Mouse (Mus musculus) heart, adult 2 months (tissue): ENCODE results near the gene Ogdh.

Experiments used
- CTCF ChIP-seq: fragments of 200-600 bp; IDR thresholded peaks from 2 replicates; pipeline ENCODE4 v1.8.1; 2022; ENCODE audit warnings: antibody characterized with exemption, mild to moderate bottlenecking, moderate library complexity
- EP300 ChIP-seq: fragments of 200-500 bp; IDR thresholded peaks from 2 replicates; pipeline ENCODE4 v1.6.1; 2011; ENCODE audit warnings: low read depth, low read length, control low read depth; ENCODE audit not compliant: insufficient read depth
- POLR2A ChIP-seq: fragments of 200-500 bp; IDR thresholded peaks from 2 replicates; pipeline ENCODE4 v1.6.1; 2011; ENCODE audit warnings: mild to moderate bottlenecking, low read depth, low read length, control low read depth; ENCODE audit not compliant: insufficient read depth

DNA sequence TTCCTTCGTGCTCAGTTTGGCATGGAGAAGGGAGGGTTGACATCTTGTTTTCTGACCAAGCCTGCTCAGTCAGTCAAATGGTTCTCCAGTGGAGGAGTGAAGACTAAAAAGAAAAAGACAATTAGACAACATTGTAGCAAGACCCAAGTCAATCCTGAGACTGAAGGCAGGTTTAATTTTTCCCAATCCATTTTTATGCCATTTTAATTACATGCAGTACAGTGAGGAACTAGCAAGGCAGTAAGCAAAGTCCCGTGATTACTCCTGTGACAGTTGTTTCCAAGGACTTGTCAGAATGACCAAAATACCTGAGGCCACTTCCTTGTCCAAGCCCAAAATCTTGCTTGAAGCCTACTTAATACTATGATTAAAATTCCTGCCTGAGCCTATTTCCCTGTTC, 30.7 kb downstream of the Ogdh start:
- TF ChIP-seq CTCF (no peak), POLR2A (no peak), EP300 (no peak)
